Mouse (Mus musculus) hindbrain, embryonic 11.5 days (tissue): ENCODE results near the gene Xpa. TPM values are rescaled to one million over a fixed set of nuclear protein-coding genes. Genes with fewer than 3 reads are reported as not detected.

ENCODE experiments used
- ATAC-seq: fragments of 200-750 bp; cut with Nextera tagmentation; 2 replicates; pipeline ENCODE4 v1.8.0; 2017; ENCODE audit warnings: mild to moderate bottlenecking, moderate TSS enrichment, moderate library complexity; ENCODE audit not compliant: low FRiP score
- DNase-seq: peaks from one replicate; pipeline ENCODE4 v3.0.0-alpha.2; 2015; ENCODE audit warnings: low spot score
- H3K27ac ChIP-seq: fragments of 300-500 bp; sonication (generic); 2 replicates; pipeline ENCODE4 v1.5.1; 2014; ENCODE audit warnings: mild to moderate bottlenecking, low read depth, low read length
- H3K27me3 ChIP-seq: fragments of 300-500 bp; sonication (generic); 2 replicates; pipeline ENCODE4 v1.6.1; 2014; ENCODE audit warnings: mild to moderate bottlenecking, low read length, moderate library complexity, mixed read lengths; ENCODE audit not compliant: control insufficient read depth, insufficient read depth
- H3K36me3 ChIP-seq: fragments of 300-500 bp; sonication (generic); 2 replicates; pipeline ENCODE4 v1.6.1; 2014; ENCODE audit warnings: mild to moderate bottlenecking, low read length, moderate library complexity, mixed read lengths; ENCODE audit not compliant: control insufficient read depth, insufficient read depth
- H3K4me1 ChIP-seq: fragments of 300-500 bp; sonication (generic); replicated peaks from 2 replicates; pipeline ENCODE4 v1.6.1; 2014; ENCODE audit warnings: low read length, mixed read lengths; ENCODE audit not compliant: control insufficient read depth, insufficient read depth
- H3K4me2 ChIP-seq: fragments of 300-500 bp; sonication (generic); replicated peaks from 2 replicates; pipeline ENCODE4 v1.6.1; 2014; ENCODE audit warnings: mild to moderate bottlenecking, low read depth, low read length
- H3K4me3 ChIP-seq: fragments of 300-500 bp; sonication (generic); 2 replicates; pipeline ENCODE4 v1.5.1; 2014; ENCODE audit warnings: low read depth, low read length
- H3K9ac ChIP-seq: fragments of 300-500 bp; sonication (generic); 2 replicates; pipeline ENCODE4 v1.6.1; 2014; ENCODE audit warnings: low read depth, low read length
- H3K9me3 ChIP-seq: fragments of 300-500 bp; sonication (generic); 2 replicates; pipeline ENCODE4 v1.6.1; 2016; ENCODE audit warnings: low read length; ENCODE audit not compliant: control insufficient read depth
- WGBS: fragments of 180-500 bp; shearing (Covaris S2); extraction: QIAGEN DNeasy Blood & Tissue Kit; methylation state at CpG from one replicate; pipeline ENCODE4 v1.1.7; 2014; 5-methylcytosine and 5-hydroxymethylcytosine counted together
- polyA plus RNA-seq: library from polyadenylated mRNA; unstranded; fragments of >200 nt; fragmentation: Nextera tagmentation; extraction: Ambion mirVana; gene quantifications from 2 replicates; pipeline ENCODE4 v1.2.1, GENCODE M21; 2014

Xpa gene
- polyA plus RNA-seq, 1 experiment from 2014 or later = 29.7 TPM

DNA sequence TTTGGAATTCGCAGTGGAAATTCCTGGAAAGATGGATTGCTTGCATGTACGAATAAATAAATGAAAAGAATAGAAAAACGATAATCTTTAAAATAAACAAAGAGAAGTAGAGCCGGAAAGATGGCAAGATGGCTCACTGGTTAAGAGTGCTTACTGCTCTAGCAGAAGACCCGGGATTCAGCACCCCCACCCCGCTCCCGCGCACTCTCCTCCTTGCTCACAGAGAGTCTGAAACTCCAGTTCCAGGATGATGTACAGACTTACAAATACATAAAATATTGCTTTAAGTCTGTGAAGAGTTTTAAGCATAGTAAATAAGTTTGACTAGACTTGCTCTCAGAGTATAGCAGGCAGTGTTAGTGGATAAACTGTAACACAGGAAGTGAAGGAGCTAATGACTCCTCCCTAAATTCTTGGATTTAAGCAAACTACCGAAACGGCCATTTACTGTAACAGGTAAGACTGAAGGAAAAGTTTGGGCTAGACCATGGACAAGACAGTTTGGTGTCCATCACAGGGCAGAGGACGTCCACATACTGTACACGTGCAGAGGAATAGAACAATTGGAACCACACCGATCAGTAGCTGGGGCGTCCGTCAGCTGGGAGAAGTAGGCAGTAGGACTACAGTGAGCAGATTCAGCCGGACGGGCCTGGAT lies 58.4 kb downstream of the Xpa start:
- Histone ChIP-seq H3K36me3 (peaks cover 4% of the 10 kb centered on the region; the same call in 1 of the 2 replicates), H3K4me1 (peaks cover 7% of the 10 kb centered on the region), H3K9ac (peak overlapping the region; percentile 99), H3K9me3 (no peaks in the 10 kb centered on the region), H3K4me3 (peak overlapping the region; percentile 94), H3K4me2 (peak overlapping the region; percentile 75), H3K27me3 (no peaks in the 10 kb centered on the region), H3K27ac (peak overlapping the region; percentile 98)
- DNase-seq (peak; percentile 35), ATAC-seq (peak; percentile 78)
- WGBS = 8% methylated on average over 17 of the region's 17 CpGs

DNA sequence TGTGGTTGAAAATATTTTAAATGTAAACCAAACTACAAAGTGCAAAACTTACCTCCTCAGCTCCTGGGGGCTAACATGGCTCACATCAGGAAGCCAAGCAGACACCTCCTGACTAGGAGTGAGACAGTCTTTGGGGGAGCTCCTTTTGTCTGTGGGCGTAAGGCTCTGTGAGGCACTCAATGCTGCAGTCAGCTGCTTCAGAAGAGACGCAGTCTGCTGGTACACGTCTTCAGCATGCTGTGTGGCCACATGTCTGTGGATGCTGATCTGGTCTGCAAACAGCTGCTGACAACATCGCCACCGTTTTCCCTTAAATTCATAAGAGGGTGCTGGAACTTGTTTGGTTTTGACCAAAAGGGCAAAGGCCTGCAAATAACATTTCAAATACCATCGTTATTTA lies 64.3 kb downstream of the Xpa start:
- DNase-seq = no peak
- no peak overlapping the region for H3K9ac ChIP-seq
- H3K4me1 ChIP-seq = no peaks in the 10 kb centered on the region
- no peak overlapping the region for H3K27ac ChIP-seq
- 88% methylated on average over 6 of the region's 6 CpGs for WGBS
- peaks cover 8% of the 10 kb centered on the region for H3K36me3 ChIP-seq
- no peak overlapping the region for H3K4me3 ChIP-seq
- ATAC-seq = no peak
- H3K9me3 ChIP-seq = no peaks in the 10 kb centered on the region
- no peak overlapping the region for H3K4me2 ChIP-seq
- H3K27me3 ChIP-seq = no peaks in the 10 kb centered on the region

DNA sequence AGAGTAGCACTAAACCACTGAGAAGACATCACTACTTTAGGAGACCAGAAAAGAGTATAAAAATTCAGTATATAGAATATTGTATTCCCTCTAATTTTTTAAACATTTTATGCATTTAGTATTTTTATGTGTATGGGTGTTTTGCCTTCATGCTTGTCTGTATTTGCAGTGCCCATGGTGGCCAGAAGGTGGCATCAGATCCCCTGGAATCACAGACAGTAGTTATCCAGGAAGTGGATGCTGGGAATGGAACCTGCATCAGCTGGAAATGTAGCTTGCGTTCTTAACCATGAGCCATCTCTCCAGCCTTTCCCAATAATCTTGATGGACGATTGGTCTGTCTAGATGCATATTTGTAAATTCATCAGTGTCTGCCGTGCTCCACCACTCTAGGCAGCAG lies 65.9 kb downstream of the Xpa start:
- no peaks in the 10 kb centered on the region for H3K27me3 ChIP-seq
- 74% methylated on average over 3 of the region's 3 CpGs for whole genome bisulfite sequencing
- ATAC-seq (no peak), DNase-seq (peak; percentile 78)
- no peaks in the 10 kb centered on the region for H3K9me3 ChIP-seq
- H3K4me2 ChIP-seq = no peak overlapping the region
- H3K36me3 ChIP-seq = peaks cover 12% of the 10 kb centered on the region
- H3K4me3 ChIP-seq = no peak overlapping the region
- H3K9ac ChIP-seq = no peak overlapping the region
- H3K4me1 ChIP-seq = no peaks in the 10 kb centered on the region
- H3K27ac ChIP-seq = no peak overlapping the region

GRCm38 (mm10) chr4:46129311-46130004 lies 66.7 kb downstream of the Xpa start:
- no peaks in the 10 kb centered on the region for H3K27me3 ChIP-seq
- peaks cover 12% of the 10 kb centered on the region for H3K36me3 ChIP-seq
- DNase-seq = no peak
- WGBS = 87% methylated on average over 8 of the region's 8 CpGs
- H3K4me2 ChIP-seq = no peak overlapping the region
- H3K27ac ChIP-seq = no peak overlapping the region
- H3K9ac ChIP-seq = no peak overlapping the region
- no peak overlapping the region for H3K4me3 ChIP-seq
- ATAC-seq = no peak
- H3K9me3 ChIP-seq = no peaks in the 10 kb centered on the region
- no peaks in the 10 kb centered on the region for H3K4me1 ChIP-seq

DNA sequence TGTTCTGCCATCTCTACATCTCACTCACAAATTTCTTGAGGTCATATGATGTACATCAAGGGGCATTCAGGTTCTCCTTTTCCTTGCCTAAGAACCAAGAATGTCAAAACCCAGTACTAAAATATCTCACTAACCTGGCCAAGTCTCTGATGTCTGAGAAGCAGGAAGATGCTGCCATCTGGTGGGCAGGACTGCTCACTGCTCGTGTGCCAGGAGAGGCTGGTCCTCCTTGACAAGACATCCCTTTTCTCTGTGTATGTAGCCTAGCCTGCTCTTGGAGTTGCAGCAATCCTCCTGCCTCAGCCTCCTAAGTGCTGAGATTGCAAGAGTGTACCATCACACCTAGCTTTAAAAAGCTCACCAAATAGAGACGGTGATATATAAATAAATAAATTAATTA lies 69.6 kb downstream of the Xpa start:
- Histone ChIP-seq H3K36me3 (peaks cover 13% of the 10 kb centered on the region), H3K4me2 (no peak overlapping the region), H3K27me3 (no peaks in the 10 kb centered on the region), H3K4me1 (no peaks in the 10 kb centered on the region), H3K9me3 (no peaks in the 10 kb centered on the region), H3K27ac (no peak overlapping the region), H3K9ac (no peak overlapping the region), H3K4me3 (no peak overlapping the region)
- DNase-seq (peak; percentile 83), ATAC-seq (no peak)
- 46% methylated on average over 2 of the region's 2 CpGs for WGBS

- Histone ChIP-seq H3K36me3 (peaks cover 15% of the 10 kb centered on the region; the same call in 1 of the 2 replicates), H3K4me3 (no peak overlapping the region), H3K27me3 (no peaks in the 10 kb centered on the region), H3K9ac (no peak overlapping the region), H3K27ac (no peak overlapping the region), H3K4me1 (no peaks in the 10 kb centered on the region), H3K9me3 (no peaks in the 10 kb centered on the region), H3K4me2 (no peak overlapping the region)
- no peak for ATAC-seq
- no peak for DNase-seq
- 93% methylated on average over 6 of the region's 6 CpGs for WGBS
Observed at GRCm38 (mm10) chr4:46123358-46123757, 72.8 kb downstream of the Xpa start.

GRCm38 (mm10) chr4:46120767-46121166 lies 75.3 kb downstream of the Xpa start:
- H3K4me2 ChIP-seq = no peak overlapping the region
- H3K36me3 ChIP-seq = peaks cover 22% of the 10 kb centered on the region
- no peak overlapping the region for H3K9ac ChIP-seq
- no peak overlapping the region for H3K4me3 ChIP-seq
- no peak for DNase-seq
- no peaks in the 10 kb centered on the region for H3K27me3 ChIP-seq
- no peak overlapping the region for H3K27ac ChIP-seq
- no peak for ATAC-seq
- H3K9me3 ChIP-seq = no peaks in the 10 kb centered on the region
- H3K4me1 ChIP-seq = no peaks in the 10 kb centered on the region
- 90% methylated on average over 3 of the region's 3 CpGs for WGBS

GRCm38 (mm10) chr4:46119514-46120094 lies 76.5 kb downstream of the Xpa start:
- H3K27me3 ChIP-seq = no peaks in the 10 kb centered on the region
- H3K4me1 ChIP-seq = no peaks in the 10 kb centered on the region
- peaks cover 17% of the 10 kb centered on the region for H3K36me3 ChIP-seq
- no peak for ATAC-seq
- H3K27ac ChIP-seq = no peak overlapping the region
- H3K9ac ChIP-seq = no peak overlapping the region
- no peak overlapping the region for H3K4me3 ChIP-seq
- no peak overlapping the region for H3K4me2 ChIP-seq
- WGBS = 93% methylated on average over 14 of the region's 14 CpGs
- DNase-seq = no peak
- no peaks in the 10 kb centered on the region for H3K9me3 ChIP-seq

DNA sequence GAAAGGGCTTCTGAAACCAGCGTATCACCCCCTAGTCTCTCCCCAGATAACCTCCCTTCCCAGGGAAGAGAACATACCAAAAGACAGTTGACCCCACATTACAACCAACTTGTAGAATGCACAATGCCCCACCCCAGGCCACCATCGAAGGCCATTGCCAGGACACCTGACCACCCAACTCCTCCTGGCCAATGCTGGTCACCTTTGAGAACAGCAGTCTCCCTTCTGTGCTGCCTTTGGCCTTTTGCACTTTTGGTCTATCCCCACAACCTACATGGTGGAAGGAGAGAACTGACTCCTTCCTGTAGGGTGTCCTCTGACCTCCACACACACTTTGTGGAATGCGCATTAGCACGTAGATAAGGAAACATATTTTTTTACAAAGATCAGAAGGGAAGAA lies 78.6 kb downstream of the Xpa start:
- H3K9me3 ChIP-seq = no peaks in the 10 kb centered on the region
- DNase-seq = no peak
- no peaks in the 10 kb centered on the region for H3K4me1 ChIP-seq
- no peak overlapping the region for H3K27ac ChIP-seq
- no peaks in the 10 kb centered on the region for H3K27me3 ChIP-seq
- H3K4me2 ChIP-seq = no peak overlapping the region
- peaks cover 13% of the 10 kb centered on the region for H3K36me3 ChIP-seq
- no peak overlapping the region for H3K4me3 ChIP-seq
- no peak for ATAC-seq
- no peak overlapping the region for H3K9ac ChIP-seq
- 95% methylated on average over 4 of the region's 4 CpGs for WGBS
